ENCODE assay signal across 8 mouse cellular contexts in genomic region chr11:57963291-57963870, GRCm38 (mm10). TPM values are rescaled to one million over a fixed set of nuclear protein-coding genes. Genes with fewer than 3 reads are reported as not detected.
DNase-seq lines count a peak whose midpoint lies in the region; ATAC-seq lines count a peak whose summit lies in the region.

No protein-coding gene starts in this region.

- ATAC-seq in heart, embryonic 16.5 days (replicated peaks; ENCODE audit: extremely low read depth, insufficient read depth, low FRiP score) = no peak
- ATAC-seq in hindbrain, embryonic 16.5 days = no peak
- ATAC-seq in midbrain, embryonic 13.5 days = peak; percentile 5; the same call in 1 of the 2 replicates
- no peak for ATAC-seq in CD4-positive, CD25-positive, alpha-beta regulatory T cell, adult 4 months

- H3K36me3 ChIP-seq in heart, embryonic 16.5 days (ENCODE audit: control insufficient read depth, insufficient read depth) = no peaks in the 10 kb centered on the region
- no peaks in the 10 kb centered on the region for H3K36me3 ChIP-seq in hindbrain, embryonic 16.5 days (ENCODE audit: control insufficient read depth, insufficient read depth, low read length)
- H3K36me3 ChIP-seq in midbrain, embryonic 13.5 days = no peaks in the 10 kb centered on the region

- H3K27me3 ChIP-seq in heart, embryonic 16.5 days (ENCODE audit: control insufficient read depth, insufficient read depth, low read length) = no peaks in the 10 kb centered on the region
- no peaks in the 10 kb centered on the region for H3K27me3 ChIP-seq in hindbrain, embryonic 16.5 days (replicated peaks; ENCODE audit: control insufficient read depth, insufficient read depth, low read length)
- H3K27me3 ChIP-seq in midbrain, embryonic 13.5 days = no peaks in the 10 kb centered on the region

- 0 out of 2 replicates have a peak, but pooled peaks cover 4% of the 10 kb centered on the region for H3K9me3 ChIP-seq in heart, embryonic 16.5 days (replicated peaks; ENCODE audit: control insufficient read depth, low read length)
- H3K9me3 ChIP-seq in hindbrain, embryonic 16.5 days (ENCODE audit: control insufficient read depth, low read length) = no peaks in the 10 kb centered on the region
- H3K9me3 ChIP-seq in midbrain, embryonic 13.5 days = no peaks in the 10 kb centered on the region

- 34% methylated on average over 9 of the region's 9 CpGs for WGBS in heart, embryonic 16.5 days
- WGBS in hindbrain, embryonic 16.5 days = 32% methylated on average over 9 of the region's 9 CpGs
- WGBS in midbrain, embryonic 13.5 days = 35% methylated on average over 9 of the region's 9 CpGs

- peak overlapping the region; percentile 81 for H3K9ac ChIP-seq in heart, embryonic 16.5 days (ENCODE audit: low read length)
- H3K9ac ChIP-seq in hindbrain, embryonic 16.5 days (ENCODE audit: low read depth, low read length) = peak overlapping the region; percentile 87
- H3K9ac ChIP-seq in midbrain, embryonic 13.5 days (replicated peaks) = peak overlapping the region; percentile 85; the same call in 1 of the 2 replicates

- peaks cover 7% of the 10 kb centered on the region for H3K4me1 ChIP-seq in heart, embryonic 16.5 days (ENCODE audit: control insufficient read depth, insufficient read depth, low read length)
- peaks cover 6% of the 10 kb centered on the region for H3K4me1 ChIP-seq in hindbrain, embryonic 16.5 days (ENCODE audit: control insufficient read depth, insufficient read depth, low read depth, low read length)
- peaks cover 6% of the 10 kb centered on the region for H3K4me1 ChIP-seq in midbrain, embryonic 13.5 days (replicated peaks)

- H3K4me3 ChIP-seq in heart, embryonic 16.5 days (ENCODE audit: low read length) = peak overlapping the region; percentile 88
- H3K4me3 ChIP-seq in hindbrain, embryonic 16.5 days (ENCODE audit: low read length) = peak overlapping the region; percentile 63
- peak overlapping the region; percentile 54 for H3K4me3 ChIP-seq in midbrain, embryonic 13.5 days (replicated peaks)

- H3K27ac ChIP-seq in heart, embryonic 16.5 days (ENCODE audit: low read length) = no peak overlapping the region
- H3K27ac ChIP-seq in hindbrain, embryonic 16.5 days (ENCODE audit: low read depth, low read length) = peak overlapping the region; percentile 92
- no peak overlapping the region; the same call in 1 of the 2 replicates for H3K27ac ChIP-seq in midbrain, embryonic 13.5 days

- H3K4me2 ChIP-seq in heart, embryonic 16.5 days (ENCODE audit: low read depth, low read length) = peak overlapping the region; percentile 86
- H3K4me2 ChIP-seq in hindbrain, embryonic 16.5 days (ENCODE audit: low read length) = peak overlapping the region; percentile 89
- H3K4me2 ChIP-seq in midbrain, embryonic 13.5 days (replicated peaks) = peak overlapping the region; percentile 77

- no peak for DNase-seq in heart, postnatal 4 days
- peak; percentile 8 for DNase-seq in brain, adult 2 months (ENCODE audit: low read depth, low spot score)
- DNase-seq in left cerebral cortex, adult 11 months (ENCODE audit: low spot score) = no peak
- no peak for DNase-seq in testis, postnatal 14 days (ENCODE audit: low spot score)

RNA-seq across cellular contexts. Expression of gene Larp1, which starts 45.5 kb away (rescaled TPM):
- polyA plus RNA-seq in heart, embryonic 16.5 days (2015; fragmentation: Nextera tagmentation; extraction: Ambion mirVana) = 12.1 and 12.9 TPM in 2 replicates
- 10 to 100 TPM; 69.6 to 69.9 TPM for total RNA-seq in heart, postnatal 4 days (2021)
- 17.3 and 18.0 TPM in 2 replicates for polyA plus RNA-seq in hindbrain, embryonic 16.5 days (2015; fragmentation: Nextera tagmentation; extraction: Ambion mirVana)
- polyA plus RNA-seq in midbrain, embryonic 13.5 days (2015; fragmentation: Nextera tagmentation; extraction: Ambion mirVana) = 15.8 TPM in 2 replicates
- polyA plus RNA-seq in CD4-positive, CD25-positive, alpha-beta regulatory T cell, adult 4 months (2017; shearing (Covaris generic)) = 10 to 100 TPM; 27.0 to 36.1 TPM
